Mouse (Mus musculus): ENCODE data around the gene Serinc2. TPM values are rescaled to one million over a fixed set of nuclear protein-coding genes. Genes with fewer than 3 reads are reported as not detected.

Serinc2 gene
- total RNA-seq (2021) = 1 to 10 TPM; 2.2 to 3.0 TPM

DNA sequence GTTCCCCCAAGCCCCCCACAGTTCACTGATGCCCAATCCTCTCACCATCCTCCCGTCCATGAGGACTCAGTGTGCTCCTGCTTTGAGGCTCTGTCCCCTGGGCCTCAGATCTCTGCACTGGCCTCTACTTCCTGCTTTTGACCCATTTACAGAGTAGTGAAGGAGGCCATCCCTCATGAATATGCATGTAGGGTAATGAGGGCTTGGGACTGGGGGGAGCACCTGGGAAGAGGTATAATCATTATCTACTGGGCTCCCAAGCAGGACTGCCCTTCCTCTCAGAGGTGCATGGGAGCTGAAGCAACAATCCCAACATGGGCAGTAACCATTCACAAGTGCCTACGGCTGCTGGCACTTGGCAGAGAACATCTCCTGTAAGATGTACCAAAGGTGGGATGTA lies at the start of gene Serinc2:
Gene Serinc2 (minus strand): TSS at position 101 of the 400 bp plus-strand sequence.
- intact Hi-C loops (cut with DNase I) = no loop called here

DNA sequence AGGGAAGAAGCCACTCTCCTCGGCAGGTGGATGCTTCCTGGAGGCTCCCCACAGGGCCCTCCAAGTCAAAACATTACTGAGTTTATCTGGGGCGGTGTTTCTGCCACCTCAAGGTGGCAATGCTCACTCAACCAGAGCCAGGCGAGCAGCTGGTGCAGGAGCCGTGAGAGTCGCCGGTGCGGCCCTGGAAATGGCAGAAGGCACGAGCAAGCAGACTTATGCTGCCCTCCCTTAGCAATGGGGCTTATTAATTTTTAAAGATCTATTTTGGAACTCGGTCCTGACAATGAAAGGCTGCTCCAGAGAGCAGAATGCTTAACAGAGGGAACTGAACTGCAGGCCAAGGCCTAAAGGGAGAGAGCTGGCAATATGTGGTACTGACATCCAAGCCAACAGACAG lies 48.4 kb upstream of the Serinc2 start:
- DNase-seq (ENCODE audit: low spot score) = no peak
- intact Hi-C loops (cut with DNase I) = no loop called here

More for the DNA sequence above, at the start of gene Serinc2:
- no peak for DNase-seq (ENCODE audit: low spot score)

DNA sequence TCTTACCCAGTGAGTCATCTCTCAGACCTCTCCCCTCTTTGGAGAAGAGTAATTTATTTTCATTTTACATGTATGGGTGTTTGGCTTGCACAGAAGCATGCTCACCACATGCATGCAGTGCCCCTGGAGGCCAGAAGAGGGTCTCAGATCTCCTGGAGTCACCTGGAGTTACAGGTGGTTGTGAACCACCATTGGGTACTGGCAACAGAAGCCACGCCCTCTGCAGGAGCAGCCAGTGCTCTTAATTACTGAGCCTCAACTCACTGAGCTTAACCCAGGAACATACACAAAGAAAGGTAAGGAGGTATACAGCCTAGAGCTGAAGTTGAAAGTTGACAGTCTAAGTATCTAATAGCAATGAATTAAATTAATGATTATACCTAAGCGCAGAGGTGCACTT lies 46.4 kb upstream of the Serinc2 start:
- no peak for DNase-seq (ENCODE audit: low spot score)
- intact Hi-C loops (cut with DNase I) = no loop called here

DNA sequence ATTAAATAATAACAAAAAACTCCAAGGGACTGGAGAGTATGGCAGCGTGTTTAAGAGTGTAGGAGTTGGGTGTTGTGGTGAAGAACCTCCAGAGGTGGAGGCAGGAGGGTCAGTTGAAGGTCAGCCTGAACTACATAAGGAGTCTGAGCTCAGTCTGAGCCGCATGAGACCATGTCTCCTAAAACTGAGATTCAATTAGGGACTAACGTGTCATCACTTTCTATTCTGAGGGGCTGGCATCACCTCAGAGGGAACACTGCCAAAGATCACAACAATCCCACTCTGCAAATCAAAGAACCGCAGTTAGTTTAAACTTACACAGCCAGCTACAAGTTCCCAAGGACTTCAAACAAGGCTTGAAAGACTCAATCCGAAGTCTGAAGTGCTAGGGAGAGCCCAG lies 44.6 kb upstream of the Serinc2 start:
- intact Hi-C loops (cut with DNase I) = no loop called here
- DNase-seq (ENCODE audit: low spot score) = no peak

DNA sequence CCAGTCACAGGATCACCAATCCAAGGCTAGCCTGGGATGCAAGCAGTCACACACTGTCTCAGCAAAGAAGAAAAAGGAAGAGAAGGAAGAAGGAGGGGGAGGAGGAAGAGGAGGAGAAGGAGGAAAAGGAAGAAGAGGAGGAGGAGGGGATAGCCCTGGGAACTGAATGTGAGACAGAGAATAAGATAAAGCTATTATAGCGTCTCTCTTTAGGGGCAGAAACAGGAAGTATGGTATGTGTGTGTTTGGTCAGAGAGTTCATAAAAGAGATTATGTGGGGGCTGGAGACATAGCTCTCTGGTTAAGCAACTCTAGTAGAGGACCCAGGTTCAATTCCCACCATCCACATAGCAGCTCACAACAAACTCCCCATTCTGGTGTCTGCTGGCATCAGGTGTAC lies 44.2 kb upstream of the Serinc2 start:
- intact Hi-C loops (cut with DNase I) = no loop called here
- no peak for DNase-seq (ENCODE audit: low spot score)

DNA sequence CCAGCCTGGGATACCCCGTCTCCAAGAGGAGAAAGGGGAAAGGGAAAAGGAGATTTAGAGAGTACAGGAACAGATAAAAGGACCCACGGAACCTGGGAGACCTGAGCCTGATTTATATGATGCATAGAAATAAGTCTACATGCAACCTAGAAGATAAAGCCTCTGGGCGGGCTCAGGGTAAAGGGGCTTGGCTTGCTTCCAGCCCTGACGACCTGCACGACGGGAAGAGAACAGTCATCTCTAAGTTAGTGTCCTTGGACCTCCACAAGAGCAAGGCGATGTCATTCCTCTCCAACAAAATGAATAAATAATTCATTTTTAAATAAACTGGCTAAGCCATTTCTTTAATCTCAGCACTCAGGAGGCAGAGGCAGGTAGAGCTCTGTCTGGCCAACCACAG lies 43.6 kb upstream of the Serinc2 start:
- intact Hi-C loops (cut with DNase I) = no loop called here
- no peak for DNase-seq (ENCODE audit: low spot score)

DNA sequence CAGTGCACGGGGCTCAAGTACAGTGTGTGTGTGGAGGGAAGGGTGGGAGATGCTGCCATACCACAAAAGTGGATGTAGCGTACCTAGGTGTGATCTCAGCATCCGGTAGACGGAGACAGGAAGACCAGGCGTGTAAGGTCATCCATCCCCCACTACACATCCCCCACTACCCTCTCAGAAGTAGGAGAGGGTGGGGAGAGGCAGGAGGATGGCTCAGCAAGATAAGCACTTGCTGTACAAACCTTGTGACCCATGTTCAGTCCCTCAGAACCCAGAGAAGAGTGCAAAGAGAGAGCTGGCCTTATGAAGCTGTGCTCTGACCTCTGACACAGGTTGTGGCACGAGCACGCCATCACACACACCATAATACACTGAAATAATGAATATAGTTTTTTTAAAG lies 42.6 kb upstream of the Serinc2 start:
- DNase-seq (ENCODE audit: low spot score) = no peak
- intact Hi-C loops (cut with DNase I) = no loop called here

DNA sequence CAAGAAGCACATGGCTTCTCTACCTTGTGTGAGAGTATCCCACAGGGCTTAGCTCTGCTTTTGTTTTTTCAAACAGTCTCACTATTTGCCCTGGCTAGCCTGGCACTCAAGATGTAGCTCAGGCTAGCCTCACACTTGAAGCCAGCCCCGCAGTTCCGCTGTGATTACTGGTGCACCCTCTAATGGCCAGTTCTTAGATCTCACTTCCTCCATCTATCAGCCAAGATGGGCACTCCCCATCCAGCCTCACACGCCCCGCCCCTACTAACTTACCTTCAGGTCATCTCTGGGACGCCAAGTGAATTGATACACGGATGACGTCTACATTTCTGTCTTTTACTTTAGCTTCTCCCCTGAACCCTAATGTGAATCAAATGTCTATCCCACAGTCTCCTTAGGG lies 40.6 kb upstream of the Serinc2 start:
- intact Hi-C loops (cut with DNase I) = no loop called here
- no peak for DNase-seq (ENCODE audit: low spot score)

DNA sequence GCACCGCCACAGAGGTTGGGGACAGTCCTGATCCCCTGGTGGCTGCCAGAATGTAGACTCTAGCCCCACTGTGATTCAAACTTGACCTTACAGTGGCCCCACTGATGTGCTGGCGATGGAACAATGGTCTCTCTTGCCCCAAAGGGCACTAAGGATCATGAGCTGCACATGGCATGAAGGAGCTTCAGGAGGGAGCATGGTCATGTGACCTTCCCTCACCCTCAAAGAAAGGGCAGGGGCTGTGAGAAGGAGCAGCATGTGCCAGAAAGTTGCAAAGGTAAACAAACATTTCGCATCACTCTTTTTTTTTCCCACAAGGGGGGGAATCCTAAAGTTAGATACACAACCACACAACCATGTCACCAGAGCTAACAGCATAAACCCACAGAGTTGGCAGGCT lies 39.1 kb upstream of the Serinc2 start:
- intact Hi-C loops (cut with DNase I) = no loop called here
- DNase-seq (ENCODE audit: low spot score) = no peak

DNA sequence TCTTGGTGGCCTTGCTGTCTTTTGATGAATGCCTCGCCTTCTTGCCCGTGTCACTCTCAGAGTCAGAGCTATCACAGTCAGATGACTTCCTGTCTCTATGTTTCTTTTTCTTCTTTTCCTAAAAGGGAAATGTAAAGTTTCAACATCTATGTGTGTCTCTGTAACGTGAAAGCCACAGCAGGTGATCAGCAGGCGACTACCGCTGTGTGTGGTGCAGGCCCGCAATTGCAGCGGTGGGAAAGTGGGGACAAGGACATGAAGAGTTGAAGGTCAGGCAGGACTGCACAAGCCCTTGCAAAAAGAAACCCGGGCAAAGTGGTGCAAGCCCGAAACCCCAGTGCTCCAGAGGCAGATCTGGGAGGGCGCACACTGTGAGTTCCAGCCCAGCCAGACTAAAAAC lies 37.7 kb upstream of the Serinc2 start:
- no peak for DNase-seq (ENCODE audit: low spot score)
- intact Hi-C loops (cut with DNase I) = no loop called here

DNA sequence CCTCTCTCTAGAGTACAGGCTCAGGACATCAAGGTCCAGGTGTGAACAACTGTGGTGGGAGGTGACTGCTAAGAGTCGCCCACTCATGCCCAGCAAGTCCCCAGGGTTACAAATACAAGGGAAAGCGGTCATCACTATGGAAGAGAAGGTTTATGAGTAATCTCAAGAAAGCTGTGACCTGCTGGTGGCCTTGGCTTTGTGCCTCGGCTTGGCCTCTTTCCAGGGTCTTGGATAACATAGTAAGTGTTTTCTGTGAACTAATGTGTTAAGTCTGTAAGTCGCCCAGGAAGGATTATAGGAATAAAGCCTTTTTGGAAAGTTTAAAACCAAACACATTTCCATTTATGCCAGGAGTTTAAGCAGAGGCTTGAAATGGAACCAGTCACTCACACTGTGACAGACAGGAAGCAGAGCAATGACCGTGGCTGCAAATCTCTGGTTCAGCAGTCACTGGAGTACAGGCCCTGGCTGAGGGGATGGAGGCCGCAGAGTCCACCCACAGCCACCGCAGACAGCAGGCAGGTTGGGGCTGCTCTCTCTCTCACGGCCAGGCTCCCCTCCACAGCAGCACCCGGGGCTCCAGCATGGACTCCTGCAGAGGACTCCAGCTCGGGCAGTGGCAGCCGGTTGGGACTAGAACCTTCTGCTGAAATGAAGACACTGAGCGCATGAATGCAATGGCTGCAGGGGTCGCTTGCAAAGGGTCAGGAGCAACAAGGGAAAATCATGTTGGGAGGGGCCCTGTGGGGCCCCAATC lies 36.9 kb upstream of the Serinc2 start:
- intact Hi-C loops (cut with DNase I) = no loop called here
- DNase-seq (ENCODE audit: low spot score) = no peak

DNA sequence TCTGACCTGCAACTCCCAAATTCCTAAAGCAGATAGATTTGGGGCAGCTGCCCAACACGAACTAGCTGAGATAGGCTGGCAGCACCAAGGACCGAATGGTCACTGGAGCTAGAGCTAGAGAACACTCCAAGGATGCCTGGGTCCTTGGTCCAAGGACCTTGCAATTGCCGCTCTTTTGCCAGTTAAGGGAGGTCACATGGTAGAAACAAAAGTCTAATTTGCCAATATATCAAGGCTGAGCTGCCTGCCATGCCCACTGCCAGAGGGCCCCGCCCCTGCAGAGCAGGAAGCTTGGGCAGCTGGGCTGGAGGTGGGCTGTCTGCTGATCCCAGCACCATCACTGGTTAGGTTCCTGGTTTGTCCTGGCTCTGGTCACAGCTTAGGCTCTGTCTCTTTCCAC lies 34.5 kb upstream of the Serinc2 start:
- no peak for DNase-seq (ENCODE audit: low spot score)
- intact Hi-C loops (cut with DNase I) = no loop called here

DNA sequence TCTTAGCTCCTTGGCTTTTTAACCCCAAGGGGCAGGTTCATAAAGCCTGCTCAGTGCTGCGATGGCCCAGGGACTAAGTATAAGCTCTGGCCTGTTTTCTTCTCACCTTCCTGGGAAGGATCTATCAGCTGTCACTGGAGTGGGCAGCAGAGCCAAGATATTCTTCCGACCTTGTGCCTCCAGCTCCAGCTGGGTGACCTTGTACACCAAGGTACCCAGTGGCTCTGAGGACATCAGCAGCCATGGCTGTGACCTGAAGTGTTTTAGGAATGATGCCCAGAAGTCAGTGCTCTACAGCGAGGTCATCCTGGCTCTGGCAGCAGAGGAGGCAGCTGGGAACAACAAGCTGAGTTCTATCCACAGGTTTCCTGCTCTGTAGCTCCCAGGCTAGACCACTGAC lies 33.5 kb upstream of the Serinc2 start:
- intact Hi-C loops (cut with DNase I) = no loop called here
- no peak for DNase-seq (ENCODE audit: low spot score)

DNA sequence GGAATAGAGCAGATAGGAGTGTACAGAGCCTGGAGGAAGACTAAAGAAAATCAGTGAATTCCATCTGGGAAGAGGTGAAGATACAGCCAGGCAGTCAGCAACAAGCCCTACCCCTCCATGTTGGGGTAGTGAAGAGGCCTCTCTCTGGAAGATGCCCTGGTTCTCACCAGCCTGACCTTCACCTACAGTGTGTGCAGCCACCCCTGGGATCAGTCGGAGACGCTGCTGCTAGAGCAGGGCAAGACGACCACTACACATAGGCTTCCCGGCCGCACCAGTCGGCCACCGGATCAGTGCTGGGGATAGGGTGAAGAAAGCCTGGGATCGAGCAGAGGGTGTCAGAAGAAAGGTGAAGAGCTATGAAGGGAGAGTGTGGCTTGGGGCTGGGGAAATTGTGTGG lies 30.2 kb upstream of the Serinc2 start:
- intact Hi-C loops (cut with DNase I) = no loop called here
- DNase-seq (ENCODE audit: low spot score) = no peak

DNA sequence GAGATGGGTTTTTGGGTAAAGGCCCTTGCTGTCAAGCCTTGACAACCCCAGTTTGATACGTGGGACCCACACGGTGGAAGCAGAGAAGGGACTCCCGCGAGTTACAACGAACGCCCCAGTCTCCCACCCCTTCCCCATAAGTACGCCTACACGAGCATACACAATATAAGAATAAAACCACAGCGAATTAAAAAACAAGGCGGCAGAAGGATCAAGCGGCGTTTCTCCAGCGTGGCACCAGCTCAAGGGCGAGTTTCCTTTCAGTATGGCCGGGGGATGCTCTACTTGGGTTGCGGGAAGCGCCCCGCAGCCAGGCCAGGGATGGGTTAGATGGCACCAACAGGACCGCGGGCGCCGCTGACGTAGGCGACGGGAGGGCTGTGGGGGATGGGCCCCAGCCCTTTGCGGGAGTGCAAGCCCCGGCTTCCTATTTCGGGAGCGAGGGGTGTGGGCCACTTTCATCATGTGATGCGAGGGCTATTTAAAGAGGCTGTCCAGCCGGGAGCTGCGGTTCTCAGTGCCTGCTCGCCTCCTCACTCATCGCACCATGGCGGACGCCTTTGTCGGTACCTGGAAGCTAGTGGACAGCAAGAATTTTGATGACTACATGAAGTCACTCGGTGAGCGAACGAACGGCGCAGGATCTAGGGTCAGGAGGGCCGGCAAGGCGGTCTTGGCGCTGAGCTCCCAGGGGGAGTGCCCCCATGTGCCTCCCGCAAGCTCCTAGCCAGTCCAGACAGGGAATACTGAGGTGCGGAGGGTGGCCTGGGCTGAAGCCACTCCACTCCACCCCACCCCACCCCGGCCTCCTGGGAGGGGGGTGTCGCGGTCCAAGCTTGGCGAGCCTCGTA lies 29.5 kb upstream of the Serinc2 start, which contains the start of the genes Fabp3 and Gm10570:
Gene Fabp3 (plus strand): TSS at position 365 of the 851 bp plus-strand sequence.
Gene Gm10570 (minus strand): TSS at position 444 of the 851 bp plus-strand sequence.
- peak; percentile 35 for DNase-seq (ENCODE audit: low spot score)
- intact Hi-C loops (cut with DNase I) = no loop called here

DNA sequence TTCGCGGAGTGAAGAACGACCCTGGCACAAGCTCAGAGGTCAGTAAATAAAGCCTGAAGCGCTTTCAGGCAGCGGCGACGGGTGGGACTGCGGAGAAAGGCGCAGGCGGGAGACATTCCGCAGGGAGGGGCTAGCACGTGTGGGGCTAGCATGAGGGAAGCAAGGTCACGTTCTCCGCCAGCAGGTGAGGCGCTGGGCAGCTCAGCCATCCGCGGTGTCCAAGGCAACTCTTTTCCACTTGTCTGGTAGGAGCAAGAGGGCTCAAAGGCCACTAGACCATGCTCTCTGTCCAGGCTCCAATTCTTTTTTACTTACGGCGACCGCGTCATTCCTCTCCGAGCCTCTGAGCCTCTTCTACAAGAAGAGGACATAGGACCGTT lies 28.8 kb upstream of the Serinc2 start:
- intact Hi-C loops (cut with DNase I) = no loop called here
- DNase-seq (ENCODE audit: low spot score) = peak; percentile 26

DNA sequence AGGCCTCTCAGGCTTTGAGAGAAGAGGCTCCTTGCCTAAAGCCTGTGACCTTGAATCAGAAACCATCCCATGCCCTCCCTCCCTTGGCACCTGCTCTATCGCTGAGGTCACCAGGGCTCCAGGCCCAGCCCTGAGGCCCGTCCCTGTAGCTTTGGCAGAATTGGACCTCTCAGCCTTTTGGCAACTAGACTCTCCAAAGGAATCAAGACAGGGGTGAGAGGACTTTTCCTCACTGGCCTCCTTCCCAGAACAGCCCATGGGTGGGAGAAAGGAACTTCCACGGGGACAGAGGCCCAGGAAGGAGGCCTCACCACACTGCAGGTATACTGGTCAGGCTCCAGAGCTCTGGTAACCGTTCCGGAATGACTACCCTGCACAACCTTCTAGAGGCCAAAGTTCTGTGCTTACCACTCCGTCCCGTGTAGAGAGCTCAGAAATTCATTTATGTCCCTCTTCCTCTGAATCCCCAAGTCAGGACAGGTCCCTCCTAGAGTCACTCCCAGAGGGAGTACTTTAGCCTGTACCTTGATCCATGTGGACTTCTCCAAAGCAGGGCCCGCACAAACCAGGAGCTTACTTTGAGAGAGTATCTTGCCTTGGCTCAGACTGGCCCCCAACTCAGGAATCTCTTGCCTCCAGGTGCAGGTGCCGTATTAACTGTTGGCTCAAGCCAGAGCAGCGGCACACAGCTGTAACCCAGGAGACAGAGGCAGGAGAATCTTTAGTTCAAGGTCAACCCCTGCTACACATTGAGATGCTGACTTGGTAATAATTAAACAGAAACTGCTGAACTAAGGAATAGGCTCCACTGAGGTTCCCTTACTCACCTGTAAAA lies 28.0 kb upstream of the Serinc2 start:
- intact Hi-C loops (cut with DNase I) = no loop called here
- DNase-seq (ENCODE audit: low spot score) = peak; percentile 37

DNA sequence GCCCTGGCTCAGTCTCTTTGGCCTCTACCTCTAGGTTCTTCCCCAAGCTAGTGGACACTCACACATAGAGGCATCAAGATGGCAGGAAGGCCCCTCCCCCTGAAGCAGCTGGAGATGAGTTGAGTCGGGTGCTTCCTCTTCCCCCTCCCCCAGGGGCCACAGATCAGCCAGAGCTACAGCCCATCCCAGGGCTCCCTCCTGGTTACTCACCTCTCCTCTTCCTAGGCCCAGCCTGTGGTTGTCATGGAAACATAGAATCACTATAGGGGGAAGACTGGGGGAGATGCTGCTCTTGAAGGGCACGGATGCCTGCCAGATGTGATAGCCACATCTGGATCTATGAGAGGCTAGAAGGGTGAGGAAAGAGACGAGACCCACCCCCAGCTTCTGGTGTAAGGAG lies 25.7 kb upstream of the Serinc2 start:
- intact Hi-C loops (cut with DNase I) = no loop called here
- no peak for DNase-seq (ENCODE audit: low spot score)

DNA sequence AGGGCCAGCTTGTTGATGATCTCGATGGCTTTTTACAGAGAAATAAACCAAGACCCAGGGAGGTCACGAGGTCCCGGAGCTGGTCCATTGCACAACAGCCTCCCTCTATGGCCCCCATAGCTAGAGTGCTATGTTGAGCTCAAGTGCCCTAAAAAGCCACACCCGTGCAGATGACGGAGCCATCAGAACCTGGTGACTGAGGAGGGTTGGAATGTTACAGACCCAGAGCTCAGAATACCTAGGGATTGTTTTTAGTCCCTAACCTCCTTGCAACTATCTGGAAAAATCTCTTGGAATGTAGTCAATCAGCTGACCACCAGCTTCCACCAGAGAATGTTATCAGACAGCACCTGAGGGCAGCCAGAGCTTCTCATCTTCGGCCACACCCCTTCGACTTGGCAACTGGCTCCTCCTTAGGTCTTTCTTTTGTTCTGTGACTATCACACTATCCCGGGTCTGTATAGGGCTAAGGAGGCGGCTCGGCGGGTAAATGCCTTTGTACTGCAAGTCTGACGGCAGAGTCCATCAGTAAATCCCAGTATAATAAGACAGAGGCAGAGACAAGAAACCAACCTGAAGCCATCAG lies 23.4 kb upstream of the Serinc2 start:
- intact Hi-C loops (cut with DNase I) = no loop called here

DNA sequence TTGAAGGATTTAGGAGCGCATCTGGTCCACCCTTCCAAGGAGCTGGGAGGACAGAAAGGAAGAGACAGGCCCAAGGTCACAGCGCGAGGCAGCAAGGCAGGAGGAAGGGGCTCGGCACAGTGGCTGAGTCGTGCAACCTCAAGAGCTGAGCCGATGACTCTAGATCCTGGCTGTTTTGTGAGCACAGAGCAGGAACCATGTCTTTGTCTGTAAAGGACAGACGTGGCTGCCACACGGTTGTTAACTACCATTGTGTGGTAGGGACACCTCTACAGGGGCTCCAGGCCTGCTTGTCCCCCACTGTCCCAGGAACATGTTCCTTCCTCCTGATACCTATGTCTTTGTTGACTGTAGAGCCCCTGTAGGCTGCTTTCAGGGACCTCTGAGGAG lies 20.6 kb upstream of the Serinc2 start:
- intact Hi-C loops (cut with DNase I) = no loop called here
- DNase-seq (ENCODE audit: low spot score) = no peak

More for the DNA sequence above, 23.4 kb upstream of the Serinc2 start:
- no peak for DNase-seq (ENCODE audit: low spot score)

All from heart, postnatal 25 days (tissue).